Mouse (Mus musculus): ENCODE measurements at regions not wholly inside any gene's neighbourhood (a gene's known extent, or its start where the extent isn't known, plus 50 kb on each side); places are given as distances from the start of the nearest gene placed in this dataset.

GRCm38 (mm10) chr4:75394264-75394663, 116.2 kb upstream of the Dmac1 start:
- ATAC-seq (ENCODE audit: insufficient read depth, low read depth) = no peak
- Histone ChIP-seq H3K27ac (ENCODE audit: low read depth) (no peak overlapping the region), H3K4me2 (ENCODE audit: low read depth, low read length) (no peak overlapping the region), H3K36me3 (replicated peaks; ENCODE audit: control insufficient read depth, insufficient read depth, low read length) (no peaks in the 10 kb centered on the region), H3K4me3 (ENCODE audit: low read depth, low read length) (no peak overlapping the region), H3K4me1 (ENCODE audit: control insufficient read depth, insufficient read depth) (no peaks in the 10 kb centered on the region), H3K9me3 (replicated peaks; ENCODE audit: control insufficient read depth, low read length) (no peaks in the 10 kb centered on the region), H3K27me3 (ENCODE audit: control insufficient read depth, insufficient read depth, low read length) (no peaks in the 10 kb centered on the region), H3K9ac (replicated peaks; ENCODE audit: low read depth, low read length) (no peak overlapping the region)
- DNase-seq (ENCODE audit: low spot score) = no peak
- WGBS = 53% methylated on average over 2 of the region's 2 CpGs
- TF ChIP-seq CTCF (IDR thresholded peaks at IDR 0.05; ENCODE audit: low read depth) (no peak), EP300 (IDR thresholded peaks at IDR 0.05; ENCODE audit: low read depth) (no peak)

- Histone ChIP-seq H3K4me1 (ENCODE audit: control insufficient read depth, insufficient read depth) (no peaks in the 10 kb centered on the region), H3K9me3 (replicated peaks; ENCODE audit: control insufficient read depth, low read length) (no peaks in the 10 kb centered on the region), H3K4me2 (ENCODE audit: low read depth, low read length) (no peak overlapping the region), H3K27ac (ENCODE audit: low read depth) (no peak overlapping the region), H3K36me3 (replicated peaks; ENCODE audit: control insufficient read depth, insufficient read depth, low read length) (no peaks in the 10 kb centered on the region), H3K4me3 (ENCODE audit: low read depth, low read length) (no peak overlapping the region), H3K27me3 (ENCODE audit: control insufficient read depth, insufficient read depth, low read length) (no peaks in the 10 kb centered on the region), H3K9ac (replicated peaks; ENCODE audit: low read depth, low read length) (no peak overlapping the region)
- DNase-seq (ENCODE audit: low spot score) (no peak), ATAC-seq (ENCODE audit: insufficient read depth, low read depth) (no peak)
- WGBS = 71% methylated on average over 3 of the region's 3 CpGs
- TF ChIP-seq CTCF (IDR thresholded peaks at IDR 0.05; ENCODE audit: low read depth) = no peak
These were observed 108.3 kb upstream of the Dmac1 start for GRCm38 (mm10) chr4:75386271-75386938.

- no peaks in the 10 kb centered on the region for H3K9me3 ChIP-seq (replicated peaks; ENCODE audit: control insufficient read depth, low read length)
- ATAC-seq (ENCODE audit: insufficient read depth, low read depth) (no peak), DNase-seq (ENCODE audit: low spot score) (no peak)
- TF ChIP-seq CTCF (IDR thresholded peaks at IDR 0.05; ENCODE audit: low read depth) (no peak), EP300 (IDR thresholded peaks at IDR 0.05; ENCODE audit: low read depth) (no peak)
- H3K4me2 ChIP-seq (ENCODE audit: low read depth, low read length) = no peak overlapping the region
- no peaks in the 10 kb centered on the region for H3K27me3 ChIP-seq (ENCODE audit: control insufficient read depth, insufficient read depth, low read length)
- H3K9ac ChIP-seq (replicated peaks; ENCODE audit: low read depth, low read length) = no peak overlapping the region
- H3K27ac ChIP-seq (ENCODE audit: low read depth) = no peak overlapping the region
- no peaks in the 10 kb centered on the region for H3K36me3 ChIP-seq (replicated peaks; ENCODE audit: control insufficient read depth, insufficient read depth, low read length)
- H3K4me3 ChIP-seq (ENCODE audit: low read depth, low read length) = no peak overlapping the region
- no peaks in the 10 kb centered on the region for H3K4me1 ChIP-seq (ENCODE audit: control insufficient read depth, insufficient read depth)
- WGBS = 65% methylated on average over 2 of the region's 2 CpGs
These were observed 81.4 kb upstream of the Dmac1 start for GRCm38 (mm10) chr4:75359496-75359895.

- ATAC-seq (ENCODE audit: insufficient read depth, low read depth) (no peak), DNase-seq (ENCODE audit: low spot score) (no peak)
- Histone ChIP-seq H3K9ac (replicated peaks; ENCODE audit: low read depth, low read length) (no peak overlapping the region), H3K27me3 (ENCODE audit: control insufficient read depth, insufficient read depth, low read length) (no peaks in the 10 kb centered on the region), H3K4me3 (ENCODE audit: low read depth, low read length) (no peak overlapping the region), H3K9me3 (replicated peaks; ENCODE audit: control insufficient read depth, low read length) (no peaks in the 10 kb centered on the region), H3K4me1 (ENCODE audit: control insufficient read depth, insufficient read depth) (no peaks in the 10 kb centered on the region), H3K36me3 (replicated peaks; ENCODE audit: control insufficient read depth, insufficient read depth, low read length) (no peaks in the 10 kb centered on the region), H3K4me2 (ENCODE audit: low read depth, low read length) (no peak overlapping the region), H3K27ac (ENCODE audit: low read depth) (no peak overlapping the region)
- 89% methylated on average over 5 of the region's 9 CpGs for WGBS
- TF ChIP-seq EP300 (IDR thresholded peaks at IDR 0.05; ENCODE audit: low read depth) (no peak), CTCF (IDR thresholded peaks at IDR 0.05; ENCODE audit: low read depth) (no peak)
These were observed 77.5 kb upstream of the Dmac1 start for GRCm38 (mm10) chr4:75355621-75356020.

GRCm38 (mm10) chr4:75334496-75334895, 56.4 kb upstream of the Dmac1 start:
- no peak overlapping the region for H3K27ac ChIP-seq (ENCODE audit: low read depth)
- 79% methylated on average over 2 of the region's 2 CpGs for WGBS
- ATAC-seq (ENCODE audit: insufficient read depth, low read depth) = no peak
- H3K36me3 ChIP-seq (replicated peaks; ENCODE audit: control insufficient read depth, insufficient read depth, low read length) = no peaks in the 10 kb centered on the region
- no peaks in the 10 kb centered on the region for H3K27me3 ChIP-seq (ENCODE audit: control insufficient read depth, insufficient read depth, low read length)
- H3K9me3 ChIP-seq (replicated peaks; ENCODE audit: control insufficient read depth, low read length) = no peaks in the 10 kb centered on the region
- H3K9ac ChIP-seq (replicated peaks; ENCODE audit: low read depth, low read length) = no peak overlapping the region
- no peak overlapping the region for H3K4me3 ChIP-seq (ENCODE audit: low read depth, low read length)
- TF ChIP-seq CTCF (IDR thresholded peaks at IDR 0.05; ENCODE audit: low read depth) = no peak
- TF ChIP-seq EP300 (IDR thresholded peaks at IDR 0.05; ENCODE audit: low read depth) = no peak
- no peak for DNase-seq (ENCODE audit: low spot score)
- H3K4me2 ChIP-seq (ENCODE audit: low read depth, low read length) = no peak overlapping the region
- H3K4me1 ChIP-seq (ENCODE audit: control insufficient read depth, insufficient read depth) = no peaks in the 10 kb centered on the region

- DNase-seq (ENCODE audit: low spot score) (no peak), ATAC-seq (ENCODE audit: insufficient read depth, low read depth) (no peak)
- H3K4me3 ChIP-seq (ENCODE audit: low read depth, low read length) = no peak overlapping the region
- H3K36me3 ChIP-seq (replicated peaks; ENCODE audit: control insufficient read depth, insufficient read depth, low read length) = no peaks in the 10 kb centered on the region
- H3K4me2 ChIP-seq (ENCODE audit: low read depth, low read length) = no peak overlapping the region
- WGBS = 76% methylated on average over 5 of the region's 5 CpGs
- TF ChIP-seq CTCF (IDR thresholded peaks at IDR 0.05; ENCODE audit: low read depth) (no peak), EP300 (IDR thresholded peaks at IDR 0.05; ENCODE audit: low read depth) (no peak)
- no peak overlapping the region for H3K27ac ChIP-seq (ENCODE audit: low read depth)
- H3K9ac ChIP-seq (replicated peaks; ENCODE audit: low read depth, low read length) = no peak overlapping the region
- no peaks in the 10 kb centered on the region for H3K9me3 ChIP-seq (replicated peaks; ENCODE audit: control insufficient read depth, low read length)
- H3K27me3 ChIP-seq (ENCODE audit: control insufficient read depth, insufficient read depth, low read length) = no peaks in the 10 kb centered on the region
- no peaks in the 10 kb centered on the region for H3K4me1 ChIP-seq (ENCODE audit: control insufficient read depth, insufficient read depth)
These were observed 54.7 kb upstream of the Dmac1 start for GRCm38 (mm10) chr4:75332791-75333190.
